Mouse (Mus musculus) R1 (cell line): ENCODE results near the gene Mal.

Experiments
- DNase-seq: peaks from one replicate; pipeline ENCODE4 v3.0.0-alpha.2; 2018; ENCODE audit warnings: low read depth, low spot score

The Mal gene

DNA sequence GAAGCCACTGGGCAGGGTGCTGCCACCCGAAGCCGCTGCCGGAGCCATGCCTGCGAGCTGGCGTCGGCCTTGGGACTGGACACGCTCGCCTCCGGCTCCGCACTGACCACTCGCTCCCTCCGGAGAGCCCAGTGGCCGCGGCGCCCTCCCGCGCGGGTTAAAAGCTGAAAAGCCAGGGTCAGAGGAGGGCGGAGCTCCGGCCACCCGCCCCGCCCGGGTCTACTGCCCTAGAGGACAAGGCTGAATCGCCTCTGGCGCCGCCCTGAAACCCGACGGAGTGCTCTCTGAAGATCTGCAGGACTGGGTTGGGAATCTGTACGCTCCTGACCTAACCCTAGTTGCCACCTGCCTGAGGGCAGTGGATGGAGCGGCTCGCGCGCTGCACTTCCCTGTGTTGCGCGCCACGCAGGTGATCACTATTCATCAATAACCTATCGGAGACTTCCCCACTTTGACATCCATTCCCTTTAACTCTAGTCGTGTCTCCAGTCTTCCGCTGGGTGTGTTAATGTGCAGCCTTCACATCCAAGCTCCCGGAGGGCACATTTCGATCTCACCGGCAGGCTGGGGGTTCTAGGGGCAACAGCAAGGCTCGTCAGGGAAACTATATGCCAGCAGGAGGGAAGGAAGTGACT lies at the start of gene Mal:
Gene Mal (minus strand): TSS at position 610 of the 635 bp plus-strand sequence.
- peak; percentile 27 for DNase-seq

DNA sequence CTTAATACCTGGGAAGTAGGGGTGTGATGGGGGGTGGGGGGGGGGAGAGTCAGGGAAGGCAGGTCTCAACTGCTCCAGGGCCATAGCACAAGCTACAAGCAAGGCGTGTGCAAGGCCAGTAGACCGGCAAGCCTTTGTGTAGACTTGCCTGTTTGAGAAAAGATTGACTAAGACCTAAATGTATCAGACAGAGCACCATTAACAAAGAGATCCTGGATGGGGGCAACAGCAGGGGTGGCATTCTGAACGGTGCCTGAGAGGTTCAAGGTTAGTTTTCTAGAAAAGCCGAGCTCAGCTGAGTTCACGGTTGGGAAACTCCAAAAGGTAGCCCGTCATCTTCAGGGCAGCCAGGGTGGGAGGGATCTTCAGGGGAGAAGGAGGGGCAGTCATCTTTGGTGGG lies 48.8 kb upstream of the Mal start:
- peak; percentile 52 for DNase-seq

DNA sequence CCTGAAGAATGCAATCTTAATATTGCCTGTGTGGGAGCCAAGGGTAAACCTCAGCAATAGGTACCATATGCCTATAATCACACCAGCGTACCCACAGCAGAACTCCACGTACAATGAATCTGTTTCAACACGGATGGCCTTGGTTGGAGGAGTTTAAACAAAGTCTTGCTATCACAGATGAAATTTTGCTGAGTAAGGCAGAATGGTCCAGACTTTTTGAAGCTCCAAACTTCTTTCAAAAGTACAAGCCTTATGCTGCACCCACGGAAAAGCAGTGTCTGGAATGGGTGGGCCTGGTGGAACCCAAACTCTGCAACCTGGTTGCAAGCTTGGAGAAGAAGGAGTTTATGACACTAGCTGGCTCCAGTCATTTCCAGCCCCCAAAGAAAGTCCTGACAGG lies 32.7 kb upstream of the Mal start:
- DNase-seq: no peak

DNA sequence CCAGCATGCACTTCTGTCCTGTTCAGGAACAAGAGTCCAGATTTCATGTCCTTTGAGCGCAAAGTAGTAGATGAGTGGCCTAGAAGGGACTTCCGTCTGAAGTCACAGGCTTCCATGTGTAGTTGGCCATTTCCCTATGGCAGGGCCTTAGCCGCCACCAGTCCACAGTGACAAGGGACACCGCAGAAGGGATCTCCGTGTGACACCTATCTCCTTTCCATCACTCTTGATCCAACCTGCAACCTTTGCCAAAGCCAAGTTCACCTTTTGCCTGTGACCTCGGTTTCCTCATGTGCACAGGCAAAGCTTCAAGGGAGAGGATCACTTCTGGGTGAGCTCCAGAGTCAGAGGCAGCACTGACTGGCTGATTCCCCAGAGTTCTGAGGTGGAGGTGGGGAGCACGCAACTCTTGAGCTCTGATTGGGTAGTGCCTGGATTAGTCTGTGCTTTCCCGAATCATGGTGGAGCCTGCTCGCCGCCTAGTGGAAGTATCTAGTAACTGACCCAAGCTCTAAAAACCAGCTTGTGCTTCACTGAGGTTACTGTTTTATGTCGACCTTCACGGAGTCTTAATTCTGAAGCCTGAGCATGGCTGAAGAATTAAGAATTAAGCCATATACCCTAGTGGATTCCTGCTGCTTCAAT lies 27.3 kb upstream of the Mal start:
- peak; percentile 94 for DNase-seq

DNA sequence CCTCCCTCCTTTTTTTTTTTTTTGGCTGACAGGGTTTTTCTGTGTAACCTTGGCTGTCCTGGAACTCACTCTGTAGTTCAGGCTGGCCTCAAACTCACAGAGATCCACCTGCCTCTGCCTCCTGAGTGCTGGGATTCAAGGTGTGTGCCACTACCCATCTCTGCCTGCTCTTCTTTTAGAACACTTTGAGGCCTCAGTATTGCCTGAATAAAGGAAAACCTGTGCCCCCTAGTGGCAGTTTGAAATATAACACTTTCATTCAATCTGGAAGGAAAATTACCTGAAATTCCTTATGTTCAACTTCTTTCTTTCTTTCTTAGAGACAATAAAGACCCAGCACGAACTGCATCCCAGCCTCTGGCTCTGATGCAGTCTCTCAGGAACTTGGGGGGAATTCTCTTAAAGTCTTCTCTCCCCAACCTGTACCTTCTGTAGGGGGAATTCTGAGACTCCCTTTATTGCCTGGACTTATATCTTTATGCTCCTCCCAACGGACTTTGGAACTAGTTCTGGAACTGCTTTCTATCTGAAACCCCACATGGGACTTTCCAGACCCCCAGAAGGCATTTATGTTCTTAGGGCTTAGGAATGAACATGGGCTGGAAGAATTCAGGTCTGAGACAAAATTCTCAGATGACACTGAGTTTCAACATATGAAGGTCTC lies 11.5 kb upstream of the Mal start:
- DNase-seq: peak; percentile 68

DNA sequence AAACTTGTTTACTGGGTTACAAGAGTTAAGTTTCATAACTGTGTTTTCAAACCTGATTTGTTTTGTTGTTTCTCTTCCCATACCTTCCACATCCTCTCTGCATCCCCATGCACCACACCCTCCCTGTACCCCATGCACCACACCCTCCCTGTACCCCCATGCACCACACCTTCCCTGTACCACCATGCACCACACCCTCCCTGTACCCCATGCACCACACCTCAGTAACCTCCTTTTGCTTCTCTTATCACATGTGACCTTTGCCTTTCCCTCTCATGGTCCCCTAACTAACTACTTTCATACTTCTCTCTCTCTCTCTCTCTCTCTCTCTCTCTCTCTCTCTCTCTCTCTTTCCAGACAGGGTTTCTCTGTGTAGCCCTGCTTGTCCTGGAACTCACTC lies 10.5 kb upstream of the Mal start:
- DNase-seq: no peak

DNA sequence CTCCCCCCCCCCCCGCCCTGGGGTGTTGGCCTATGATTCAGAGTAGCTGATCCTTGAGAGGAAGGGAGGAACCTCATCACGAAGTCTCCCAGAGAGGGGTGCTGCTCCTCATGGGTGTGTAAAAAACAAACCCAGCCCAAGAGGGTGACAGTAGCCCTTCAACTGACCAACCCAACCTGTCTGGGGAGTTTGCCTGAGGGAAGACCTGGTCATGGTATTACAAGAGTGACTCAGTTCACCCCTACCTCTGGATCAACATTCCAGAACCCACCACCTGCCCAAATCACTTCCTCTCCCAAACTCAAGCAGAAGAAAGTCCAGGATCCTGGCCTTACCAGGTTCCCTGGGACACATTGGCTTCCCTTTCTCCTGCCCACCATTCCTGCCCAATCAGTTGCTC lies 6.2 kb upstream of the Mal start:
- no peak for DNase-seq

DNA sequence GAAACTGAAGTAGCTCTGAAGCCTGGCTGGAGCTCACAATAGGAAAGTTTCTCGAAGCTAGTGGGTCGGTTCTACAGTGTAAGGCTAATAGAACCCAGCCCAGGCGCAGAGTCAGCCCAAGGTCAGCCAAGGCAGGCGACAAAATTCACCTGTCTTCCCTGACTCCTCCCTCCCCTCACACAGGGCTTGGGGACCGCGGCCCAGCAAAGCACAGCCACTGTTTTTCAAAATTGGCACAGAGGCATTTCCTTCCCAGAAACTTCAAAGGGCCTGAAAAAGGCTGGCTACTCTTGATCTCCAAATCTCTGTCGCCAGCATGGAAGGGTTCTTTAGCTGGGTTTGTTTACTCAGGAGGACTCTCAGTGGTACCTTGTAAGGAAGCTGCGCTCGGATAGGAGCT lies 1.1 kb downstream of the Mal start:
- peak; percentile 10 for DNase-seq

DNA sequence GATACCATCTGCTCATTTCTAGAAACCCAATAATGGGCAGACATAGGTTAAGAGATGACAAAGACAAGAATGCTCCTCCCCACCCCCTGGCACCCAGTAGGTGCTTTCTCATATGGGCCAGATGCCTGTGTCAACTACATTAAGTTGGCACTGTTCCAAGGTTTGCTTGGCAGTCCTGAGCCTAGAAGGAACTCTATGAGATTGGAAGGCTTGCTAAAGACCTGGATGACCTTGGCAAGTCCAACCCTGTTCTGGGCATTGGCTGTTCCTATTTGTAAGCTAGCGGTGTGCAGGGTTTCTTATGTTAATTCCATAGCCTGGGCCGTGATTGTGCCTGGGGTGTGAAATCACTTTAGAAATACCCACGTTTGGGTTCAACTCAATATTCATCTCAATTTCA lies 1.7 kb downstream of the Mal start:
- DNase-seq: peak; percentile 40

DNA sequence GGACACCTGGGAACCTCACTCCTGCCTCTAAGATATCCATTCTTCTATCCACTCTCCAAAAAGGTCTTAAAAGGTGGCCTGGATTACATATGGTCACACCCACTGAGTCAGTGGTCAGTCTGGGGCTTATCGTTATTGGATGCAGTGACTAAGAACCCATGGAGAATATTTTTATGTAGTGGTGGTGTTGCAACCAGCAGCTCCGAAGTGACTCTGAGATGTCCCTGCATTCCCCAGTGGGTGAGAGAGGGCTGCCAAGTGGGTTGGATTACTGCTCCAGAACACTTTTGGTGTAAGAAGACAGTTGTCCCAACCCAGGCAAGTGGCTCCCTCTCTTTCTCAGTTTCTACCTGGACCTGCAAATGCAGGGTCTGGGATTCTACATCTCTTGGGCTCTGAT lies 3.7 kb downstream of the Mal start:
- no peak for DNase-seq

DNA sequence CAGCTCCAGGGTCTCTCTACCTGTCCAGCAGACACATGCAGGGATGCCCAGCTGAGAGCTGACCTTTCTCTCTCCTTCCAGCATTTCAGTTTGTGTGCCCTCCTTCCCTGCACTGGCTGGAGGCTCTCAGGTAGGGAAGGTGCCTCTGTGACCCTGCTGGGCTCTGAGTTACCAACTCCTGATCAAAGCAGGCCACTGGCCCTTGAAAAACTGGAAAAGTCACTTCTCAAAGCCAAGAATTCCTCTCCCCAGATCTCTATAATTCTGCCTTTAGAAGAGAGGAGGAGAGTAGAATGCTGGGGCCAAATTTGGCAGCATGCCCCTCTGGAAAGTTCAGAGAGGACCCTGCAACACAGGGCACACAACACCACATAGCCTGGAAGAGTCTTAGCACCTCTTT lies 4.2 kb downstream of the Mal start:
- DNase-seq: no peak

DNA sequence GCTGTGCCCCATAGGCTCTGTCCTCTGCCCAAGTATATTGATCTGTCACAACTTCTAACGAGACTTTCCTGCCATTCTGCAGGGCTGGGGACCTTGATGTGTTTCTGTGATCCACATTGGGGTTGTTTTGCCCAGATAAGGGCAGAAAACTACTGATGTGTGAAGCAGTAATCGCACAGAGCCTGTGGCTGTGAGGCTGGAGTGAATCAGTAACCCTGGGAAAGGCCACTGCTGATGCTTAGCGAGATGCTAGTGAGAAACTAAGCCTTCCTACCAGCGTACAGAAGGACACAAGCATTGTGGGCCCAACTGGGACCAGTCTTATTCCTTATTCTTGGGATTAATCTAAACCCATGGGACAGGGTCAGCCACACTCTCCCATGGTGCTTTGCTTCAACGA lies 4.9 kb downstream of the Mal start:
- DNase-seq: no peak

DNA sequence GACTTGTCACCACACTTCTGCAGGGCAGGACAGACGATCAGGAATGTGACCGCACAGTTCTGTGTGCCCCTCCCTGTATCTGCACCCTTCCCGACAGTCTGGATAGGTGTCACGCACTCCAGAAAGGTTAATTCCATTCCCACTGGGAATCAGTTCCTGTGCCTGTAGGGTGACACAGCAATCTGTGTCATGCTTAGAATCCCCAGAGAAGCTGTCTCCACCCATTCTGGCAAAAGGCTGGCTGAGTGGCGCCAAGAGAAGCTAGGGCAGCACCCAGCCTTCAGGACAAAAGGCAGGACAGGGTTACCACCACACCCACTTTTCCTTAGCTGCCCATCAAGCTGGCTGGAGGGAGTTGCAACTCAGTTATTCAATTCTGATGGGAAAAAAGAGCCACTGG lies 6.6 kb downstream of the Mal start:
- DNase-seq: no peak

DNA sequence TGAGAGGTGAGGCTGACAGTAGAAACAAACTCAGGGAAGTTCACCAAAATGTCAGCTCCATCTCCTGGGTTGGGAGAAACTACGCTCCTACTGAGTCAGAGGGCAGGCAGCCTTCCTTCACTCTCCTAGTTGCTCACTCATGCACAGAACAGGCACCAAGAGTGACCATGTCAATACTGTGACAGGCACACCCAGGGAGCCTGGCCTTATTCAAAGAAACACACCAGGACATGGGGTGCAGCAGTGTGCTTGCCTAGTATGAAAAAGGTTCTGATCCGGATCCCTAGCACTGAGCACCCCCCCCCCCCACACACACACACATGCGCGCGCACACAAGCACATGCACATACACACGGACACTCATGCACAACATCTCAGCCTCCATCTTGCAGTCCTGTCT lies 8.3 kb downstream of the Mal start:
- no peak for DNase-seq

DNA sequence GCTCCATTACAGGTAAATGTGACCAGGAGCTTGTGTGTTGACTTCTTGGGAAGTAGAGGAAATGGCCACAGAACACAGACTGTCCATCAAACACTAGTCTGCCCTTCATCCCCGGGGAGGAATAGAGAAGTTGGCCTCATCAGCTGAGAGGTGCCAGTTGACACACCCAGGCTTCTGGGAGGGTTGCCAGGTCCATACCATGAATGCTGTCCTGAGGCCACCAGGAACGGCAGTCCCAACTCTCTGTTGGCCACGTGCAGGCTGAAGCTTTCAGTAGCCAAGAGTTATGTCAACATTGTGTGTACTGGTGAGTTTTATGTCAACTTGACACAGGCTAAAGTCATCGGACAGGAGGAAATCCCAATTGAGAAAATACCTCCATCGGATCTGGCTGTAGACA lies 9.6 kb downstream of the Mal start:
- DNase-seq: no peak

DNA sequence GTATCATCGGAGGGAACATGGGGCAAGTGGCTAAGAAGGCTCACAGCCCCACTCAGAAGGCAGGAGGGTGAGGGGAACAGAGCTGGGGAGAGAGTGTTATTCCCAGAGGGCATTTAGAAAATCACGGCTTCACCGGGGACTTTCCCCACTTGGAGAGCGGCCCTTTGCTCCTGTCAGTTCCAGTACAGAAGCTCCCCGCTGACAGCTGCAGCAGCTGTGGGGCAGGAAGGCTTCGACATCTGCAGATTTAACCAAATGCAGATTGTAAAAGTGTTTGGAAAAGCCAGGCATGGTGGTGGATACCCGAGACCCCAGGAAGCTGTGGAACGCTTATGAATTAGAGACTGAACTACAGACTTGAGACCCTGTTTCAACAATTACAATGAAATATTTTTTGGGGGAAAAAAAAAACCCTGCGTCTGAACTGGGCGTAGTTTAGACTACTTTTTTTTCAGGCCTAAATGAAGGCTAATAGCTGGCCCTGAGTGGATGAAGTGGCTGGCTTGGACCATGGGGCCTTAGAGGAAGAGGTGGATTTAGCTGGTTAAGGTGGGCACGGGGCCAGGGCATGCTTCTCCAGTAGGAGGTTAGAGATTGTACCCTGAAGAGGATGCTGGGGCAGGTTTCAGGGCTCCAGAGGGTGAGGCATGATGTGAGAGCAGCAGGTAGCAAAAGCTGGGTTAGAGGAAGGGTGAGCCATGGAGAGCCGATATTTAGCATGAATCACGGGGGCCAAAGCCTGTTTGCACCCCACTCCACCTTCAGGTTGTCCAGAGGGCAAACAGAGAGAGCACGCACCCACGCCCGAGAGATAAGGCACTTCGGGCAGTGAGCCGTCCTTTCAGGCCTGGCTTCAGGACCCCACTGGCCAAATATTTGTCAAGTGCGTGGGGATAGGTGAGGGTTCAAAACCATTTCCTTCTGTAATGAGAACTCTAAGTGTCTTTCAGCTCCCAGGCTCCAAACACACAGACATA lies 12.5 kb downstream of the Mal start:
- no peak for DNase-seq

DNA sequence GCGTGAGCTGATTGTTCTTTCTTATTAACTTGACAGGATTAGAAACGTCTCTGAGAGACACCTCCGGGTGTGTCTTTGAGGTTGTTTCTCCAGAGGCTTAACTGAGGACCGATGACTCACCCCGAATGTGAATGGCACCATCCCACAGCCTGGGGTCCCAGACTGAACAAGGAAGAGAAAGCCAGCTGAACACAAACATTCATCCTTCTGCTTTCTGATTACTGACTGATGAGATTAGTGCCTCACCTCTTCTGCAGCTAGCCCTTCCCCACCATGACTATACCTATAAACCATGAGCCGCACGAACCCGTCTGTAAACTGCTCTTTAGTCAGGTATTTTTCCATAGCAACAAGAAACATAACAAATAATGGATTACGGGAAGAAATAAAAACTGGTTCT lies 17.5 kb downstream of the Mal start:
- DNase-seq: no peak

DNA sequence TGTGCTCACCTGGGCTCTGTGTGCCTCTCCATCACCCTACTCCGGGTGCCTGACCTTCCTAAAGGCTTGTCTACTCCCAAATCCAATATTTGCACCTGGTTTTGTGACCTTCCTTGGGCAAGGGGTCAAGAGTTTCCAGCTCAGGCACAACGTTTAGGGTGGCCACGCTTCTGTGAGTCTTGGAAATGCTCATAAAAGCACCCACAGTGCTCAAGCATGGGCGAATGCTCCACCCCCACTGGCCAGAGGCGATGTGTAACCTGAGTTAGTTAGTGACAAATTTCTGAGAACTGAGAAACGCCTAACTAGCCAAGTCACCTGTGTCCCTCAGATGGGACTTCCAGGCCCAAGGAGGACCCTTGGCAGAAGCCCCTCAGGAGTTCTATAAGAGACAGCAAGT lies 20.9 kb downstream of the Mal start:
- DNase-seq: no peak

DNA sequence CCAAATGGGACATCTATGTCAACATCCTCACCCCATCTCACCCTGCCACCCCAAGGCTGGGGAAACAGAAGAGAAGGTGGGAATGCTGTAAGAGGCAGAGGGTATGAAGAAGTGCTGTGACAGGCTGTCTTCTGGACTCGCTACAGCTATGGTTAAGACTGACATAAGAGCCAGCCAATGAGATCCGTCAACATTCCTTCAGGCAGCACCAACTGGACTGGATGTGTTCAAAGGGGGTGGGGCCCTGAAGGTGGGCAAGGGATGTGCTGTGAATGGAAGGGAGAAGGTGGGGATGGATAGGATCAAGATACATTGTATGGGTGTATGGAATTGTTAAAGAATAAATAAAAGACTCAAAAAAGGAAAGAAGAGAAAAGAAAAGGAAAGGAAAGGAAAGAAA lies 23.9 kb downstream of the Mal start:
- DNase-seq: peak; percentile 70

DNA sequence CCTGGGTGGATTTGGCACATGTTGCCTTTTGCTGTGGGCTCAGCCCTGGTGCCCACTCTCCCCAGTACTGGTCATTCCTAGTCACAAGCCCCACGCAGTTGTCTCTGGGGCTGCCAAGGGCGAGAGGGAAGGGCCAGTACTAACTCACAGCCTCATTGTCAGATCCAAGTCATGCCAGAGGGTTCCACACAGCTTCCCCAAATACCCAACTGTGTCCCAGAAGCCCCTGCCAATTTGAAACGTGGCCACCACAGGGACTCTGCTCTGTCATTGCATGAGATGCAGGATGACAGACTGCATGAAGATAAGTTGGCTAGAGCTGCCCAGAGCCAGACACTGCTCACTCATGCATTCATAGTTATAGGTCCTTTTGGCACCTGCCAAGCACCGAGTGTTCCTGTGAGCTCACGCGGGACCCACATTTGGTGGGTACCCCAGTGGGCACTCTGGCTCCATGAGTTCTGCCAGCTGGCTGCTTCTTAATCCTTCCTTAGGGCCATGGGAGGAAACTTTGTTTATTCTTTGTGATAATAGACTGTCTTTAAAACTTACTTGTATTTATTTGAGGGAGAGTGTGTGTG lies 28.4 kb downstream of the Mal start:
- no peak for DNase-seq

DNA sequence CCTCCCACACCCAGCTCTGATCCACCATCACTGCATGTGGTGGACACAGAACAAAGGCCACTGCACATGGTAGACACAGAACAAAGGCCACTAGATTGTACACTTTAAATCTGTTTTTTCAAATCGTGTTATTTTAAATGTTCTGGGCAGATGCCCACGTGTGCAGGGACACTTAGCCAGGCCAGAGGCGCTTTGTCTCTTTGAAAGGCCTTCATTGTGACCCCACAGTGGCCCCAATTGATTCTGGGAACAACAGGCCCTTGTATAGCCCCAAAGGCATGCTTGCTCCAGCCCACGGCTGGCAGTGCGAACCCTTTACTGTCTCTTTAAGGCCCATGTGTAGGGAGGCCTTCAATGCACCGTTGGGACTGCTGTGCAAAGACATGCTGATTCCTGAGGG lies 29.1 kb downstream of the Mal start:
- no peak for DNase-seq

DNA sequence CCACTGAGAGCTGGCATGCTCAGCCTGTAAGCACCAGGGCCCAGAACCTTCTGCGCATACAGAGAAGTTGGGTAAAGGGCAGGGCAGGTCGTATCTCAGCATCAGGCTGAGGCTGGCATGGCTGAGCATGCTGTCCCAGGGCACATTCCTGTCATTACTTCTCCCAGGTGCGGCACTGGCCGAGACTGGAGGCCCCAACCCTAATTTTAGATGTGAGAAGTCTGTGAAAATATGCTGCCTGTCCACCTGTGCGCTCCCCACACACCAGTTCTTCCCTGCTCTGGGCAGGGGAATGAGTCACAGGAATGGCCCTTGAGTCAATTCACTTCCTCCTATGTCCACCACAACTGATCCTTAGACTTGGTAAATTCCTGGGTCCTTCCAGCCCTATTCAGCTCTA lies 30.8 kb downstream of the Mal start:
- no peak for DNase-seq
